Mouse (Mus musculus) neural tube, postnatal 0 days (tissue): Measurements from ENCODE around the gene Trim54. TPM values are rescaled to one million over a fixed set of nuclear protein-coding genes. Genes with fewer than 3 reads are reported as not detected.

Experiments
- polyA plus RNA-seq: library from polyadenylated mRNA; unstranded; fragments of >200 nt; fragmentation: Nextera tagmentation; extraction: Ambion mirVana; gene quantifications from 2 replicates; pipeline ENCODE4 v1.2.1, GENCODE M21; 2015

Gene Trim54
- 0.15 and 0.41 TPM in 2 replicates for polyA plus RNA-seq

GRCm38 (mm10) chr5:31116354-31116753, at the start of gene Trim54:
TSS of gene Trim54 (plus strand) at chr5:31116712.

GRCm38 (mm10) chr5:31105814-31106335, 10.6 kb upstream of the Trim54 start, which contains the start of gene Dnajc5g:
TSS of gene Dnajc5g (plus strand) at chr5:31106285.

GRCm38 (mm10) chr5:31108000-31108490, 8.5 kb upstream of the Trim54 start, which contains the start of gene Slc30a3:
TSS of gene Slc30a3 (minus strand) at chr5:31108237.

GRCm38 (mm10) chr5:31138241-31138967, 21.9 kb downstream of the Trim54 start, which contains the start of gene Ucn:
TSS of gene Ucn (minus strand) at chr5:31138829.

GRCm38 (mm10) chr5:31154152-31154553, 37.6 kb downstream of the Trim54 start, which contains the start of gene Mpv17:
TSS of gene Mpv17 (minus strand) at chr5:31154251.

GRCm38 (mm10) chr5:31179766-31180630, 63.5 kb downstream of the Trim54 start, which contains the start of the genes Gm29609 and Gtf3c2:
TSS of gene Gm29609 (minus strand) at chr5:31179911.
TSS of gene Gtf3c2 (minus strand) at chr5:31180144.

Other genes starting within 250 kb of the Trim54 start
- 60.2 and 65.9 TPM in 2 replicates for gene Tmem214, start 248.7 kb upstream of the Trim54 start, polyA plus RNA-seq
- gene Agbl5, start 228.0 kb upstream of the Trim54 start, polyA plus RNA-seq, result 14.1 and 18.0 TPM in 2 replicates
- gene Ost4, start 208.9 kb upstream of the Trim54 start, polyA plus RNA-seq, result 250 and 253 TPM in 2 replicates
- gene Emilin1, start 203.3 kb upstream of the Trim54 start, polyA plus RNA-seq, result 14.0 and 15.6 TPM in 2 replicates
- gene Khk, start 195.3 kb upstream of the Trim54 start, polyA plus RNA-seq, result 18.3 and 18.8 TPM in 2 replicates
- gene Cgref1, start 171.1 kb upstream of the Trim54 start, polyA plus RNA-seq, result 92.9 and 96.7 TPM in 2 replicates
- gene Preb, start 156.4 kb upstream of the Trim54 start, polyA plus RNA-seq, result 104 and 109 TPM in 2 replicates
- 0.05 and 0.10 TPM in 2 replicates for gene Tcf23, start 148.1 kb upstream of the Trim54 start, polyA plus RNA-seq
- gene Atraid, start 68.4 kb upstream of the Trim54 start, polyA plus RNA-seq, result 231 and 250 TPM in 2 replicates
- 18.0 and 20.8 TPM in 2 replicates for gene Slc5a6, start 67.8 kb upstream of the Trim54 start, polyA plus RNA-seq
- 6.8 and 8.6 TPM in 2 replicates for gene Cad, start 61.9 kb upstream of the Trim54 start, polyA plus RNA-seq
- not detected in 2 replicates for gene Dnajc5g, start 10.4 kb upstream of the Trim54 start, polyA plus RNA-seq
- 55.6 and 64.5 TPM in 2 replicates for gene Slc30a3, start 8.5 kb upstream of the Trim54 start, polyA plus RNA-seq
- 3.7 and 4.7 TPM in 2 replicates for gene Ucn, start 22.1 kb downstream of the Trim54 start, polyA plus RNA-seq
- gene Mpv17, start 37.5 kb downstream of the Trim54 start, polyA plus RNA-seq, result 53.5 and 60.8 TPM in 2 replicates
- 1.1 and 2.2 TPM in 2 replicates for gene Gm29609, start 63.2 kb downstream of the Trim54 start, polyA plus RNA-seq
- 34.0 and 42.3 TPM in 2 replicates for gene Gtf3c2, start 63.4 kb downstream of the Trim54 start, polyA plus RNA-seq
- 101 and 105 TPM in 2 replicates for gene Snx17, start 76.5 kb downstream of the Trim54 start, polyA plus RNA-seq
- gene Eif2b4, start 76.7 kb downstream of the Trim54 start, polyA plus RNA-seq, result 74.3 and 83.1 TPM in 2 replicates
- 15.1 and 15.4 TPM in 2 replicates for gene Zfp513, start 85.6 kb downstream of the Trim54 start, polyA plus RNA-seq
- 138 and 151 TPM in 2 replicates for gene Ppm1g, start 104.0 kb downstream of the Trim54 start, polyA plus RNA-seq
- gene Nrbp1, start 124.2 kb downstream of the Trim54 start, polyA plus RNA-seq, result 131 and 147 TPM in 2 replicates
- gene Gm9970, start 124.5 kb downstream of the Trim54 start, polyA plus RNA-seq, result 0.93 and 1.6 TPM in 2 replicates
- gene Krtcap3, start 135.0 kb downstream of the Trim54 start, polyA plus RNA-seq, result 4.7 and 5.5 TPM in 2 replicates
- gene Ift172, start 174.4 kb downstream of the Trim54 start, polyA plus RNA-seq, result 21.7 and 24.5 TPM in 2 replicates
- 165 and 168 TPM in 2 replicates for gene Fndc4, start 179.4 kb downstream of the Trim54 start, polyA plus RNA-seq
- 0.32 and 0.43 TPM in 2 replicates for gene Gckr, start 180.7 kb downstream of the Trim54 start, polyA plus RNA-seq